Mouse (Mus musculus) small intestine, adult 2 months (tissue): Measurements from ENCODE around the gene Nfasc. TPM values are rescaled to one million over a fixed set of nuclear protein-coding genes. Genes with fewer than 3 reads are reported as not detected.

ENCODE experiments used
- H3K27ac ChIP-seq: fragments of 200-500 bp; 2 replicates; pipeline ENCODE4 v1.5.1; 2012; ENCODE audit warnings: low read depth, low read length, control low read depth, inconsistent platforms; ENCODE audit not compliant: insufficient read depth
- H3K27me3 ChIP-seq: fragments of 200-500 bp; 2 replicates; pipeline ENCODE4 v1.6.1; 2012; ENCODE audit warnings: mild to moderate bottlenecking, moderate library complexity, low read length, inconsistent platforms; ENCODE audit not compliant: control insufficient read depth, insufficient read depth
- H3K36me3 ChIP-seq: fragments of 200-500 bp; 2 replicates; pipeline ENCODE4 v1.6.1; 2012; ENCODE audit warnings: mild to moderate bottlenecking, low read length, control low read depth, inconsistent platforms; ENCODE audit not compliant: control insufficient read depth, insufficient read depth
- H3K4me1 ChIP-seq: fragments of 200-500 bp; 2 replicates; pipeline ENCODE4 v1.6.1; 2012; ENCODE audit warnings: low read length, inconsistent platforms, mixed read lengths; ENCODE audit not compliant: control insufficient read depth, insufficient read depth, insufficient read length
- H3K4me3 ChIP-seq: fragments of 200-500 bp; 2 replicates; pipeline ENCODE4 v1.5.1; 2012; ENCODE audit warnings: low read depth, mild to moderate bottlenecking, control low read depth, inconsistent platforms, low read length, moderate library complexity
- CTCF ChIP-seq: fragments of 200-500 bp; IDR thresholded peaks from 2 replicates; pipeline ENCODE4 v1.5.1; 2012; ENCODE audit warnings: low read depth, mild to moderate bottlenecking, control low read depth, inconsistent platforms, low read length, moderate library complexity, mixed read lengths; ENCODE audit not compliant: insufficient replicate concordance, insufficient read length; ENCODE audit errors: extremely low read depth
- POLR2A ChIP-seq: fragments of 200-500 bp; IDR thresholded peaks from 2 replicates; pipeline ENCODE4 v1.6.1; 2012; ENCODE audit warnings: low read depth, mild to moderate bottlenecking, control low read depth, inconsistent platforms, low read length, moderate library complexity
- WGBS: fragments of 180-500 bp; shearing (Covaris S2); methylation state at CpG from one replicate; pipeline ENCODE4 v1.1.7; 2018; 5-methylcytosine and 5-hydroxymethylcytosine counted together
- polyA plus RNA-seq: library from polyadenylated mRNA; depleted of rRNA; stranded (reverse); fragments of >200 nt; gene quantifications from 2 replicates; pipeline ENCODE4 v1.2.3, GENCODE M21; 2012

Gene Nfasc
- polyA plus RNA-seq, 1 experiment = 0.90 TPM

DNA sequence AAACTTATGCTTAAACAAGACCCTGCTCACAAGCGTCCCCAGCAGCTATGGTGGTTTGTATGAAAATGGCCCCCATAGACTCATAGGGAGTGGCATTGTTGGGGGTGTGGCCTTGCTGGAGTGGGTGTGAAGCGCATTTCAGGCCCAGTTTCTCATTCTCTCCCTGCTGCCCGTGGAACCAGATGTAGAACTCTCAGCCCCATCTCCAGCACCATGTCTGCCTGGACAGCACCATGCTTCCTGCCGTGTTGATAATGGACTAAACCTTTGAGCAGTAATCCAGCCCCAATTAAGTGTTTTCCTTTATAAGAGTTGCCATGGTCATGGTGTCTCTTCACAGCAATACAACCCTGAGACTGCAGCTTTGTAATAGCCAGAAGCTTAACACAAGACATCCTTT, 13.6 kb upstream of the Nfasc start:
- no peaks in the 10 kb centered on the region for H3K27me3 ChIP-seq
- no peak overlapping the region for H3K4me3 ChIP-seq
- H3K36me3 ChIP-seq = no peaks in the 10 kb centered on the region
- 52% methylated on average over 4 of the region's 4 CpGs for WGBS
- no peaks in the 10 kb centered on the region for H3K4me1 ChIP-seq
- TF ChIP-seq CTCF (no peak), POLR2A (no peak)
- no peak overlapping the region for H3K27ac ChIP-seq

DNA sequence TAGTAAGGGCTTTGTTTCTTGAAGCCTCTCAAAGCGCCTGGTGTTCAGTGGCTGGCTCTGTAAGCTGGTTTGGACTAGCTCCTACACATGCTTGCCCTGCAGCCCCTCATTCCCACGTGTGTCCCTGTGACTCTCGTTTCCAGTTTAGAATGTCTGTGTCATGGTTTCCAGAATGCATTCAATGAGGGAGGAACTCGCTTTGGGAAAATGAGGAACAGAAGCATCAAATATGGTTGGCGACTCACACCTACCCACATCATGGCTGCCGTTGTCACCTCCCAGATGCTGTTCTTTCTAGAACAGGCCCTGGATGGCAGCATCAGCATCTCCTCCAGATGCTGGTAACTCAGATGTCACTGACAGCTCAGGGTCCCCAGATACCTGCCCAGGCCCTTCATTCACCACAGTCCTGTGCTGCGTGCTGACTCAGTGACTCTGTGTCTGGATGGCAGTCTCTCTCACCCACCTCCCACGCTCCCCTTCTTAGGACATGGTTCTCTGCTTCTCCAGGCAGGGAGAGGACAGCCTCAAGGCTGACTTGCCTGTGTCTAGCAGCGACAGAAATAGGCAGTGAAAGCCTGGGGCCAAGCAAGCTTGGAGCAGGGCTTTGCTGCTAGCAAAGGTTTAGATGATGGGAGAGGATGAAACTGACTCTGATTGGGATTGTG, 7.8 kb upstream of the Nfasc start:
- Histone ChIP-seq H3K4me3 (no peak overlapping the region), H3K4me1 (no peaks in the 10 kb centered on the region), H3K27me3 (no peaks in the 10 kb centered on the region), H3K36me3 (no peaks in the 10 kb centered on the region), H3K27ac (no peak overlapping the region)
- WGBS = 80% methylated on average over 9 of the region's 9 CpGs
- TF ChIP-seq POLR2A (no peak), CTCF (no peak)

DNA sequence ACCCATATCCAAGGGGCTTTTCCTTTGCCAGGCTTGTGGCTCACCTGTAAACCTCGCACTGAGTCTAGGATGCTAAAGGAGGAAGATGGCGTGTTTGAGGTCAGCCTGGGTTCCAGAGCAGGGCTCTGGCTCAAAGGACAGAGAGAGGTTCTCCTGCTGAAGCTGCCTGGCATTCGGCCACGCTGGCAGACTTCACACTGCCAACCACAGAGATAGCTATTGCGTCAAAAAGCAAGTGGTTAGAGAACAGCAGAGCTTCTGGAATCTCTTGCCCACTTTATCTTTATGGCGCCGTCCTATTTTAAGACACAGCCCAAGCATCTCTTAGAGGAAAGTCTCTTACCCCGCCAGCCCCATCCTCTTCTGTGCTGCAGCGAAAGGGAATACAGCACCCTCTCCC, 4.7 kb upstream of the Nfasc start:
- H3K36me3 ChIP-seq = no peaks in the 10 kb centered on the region
- TF ChIP-seq POLR2A = no peak
- no peak for TF ChIP-seq CTCF
- no peak overlapping the region for H3K27ac ChIP-seq
- peaks cover 8% of the 10 kb centered on the region for H3K27me3 ChIP-seq
- WGBS = 84% methylated on average over 9 of the region's 9 CpGs
- H3K4me3 ChIP-seq = no peak overlapping the region
- H3K4me1 ChIP-seq = no peaks in the 10 kb centered on the region; the same call in 1 of the 2 replicates

DNA sequence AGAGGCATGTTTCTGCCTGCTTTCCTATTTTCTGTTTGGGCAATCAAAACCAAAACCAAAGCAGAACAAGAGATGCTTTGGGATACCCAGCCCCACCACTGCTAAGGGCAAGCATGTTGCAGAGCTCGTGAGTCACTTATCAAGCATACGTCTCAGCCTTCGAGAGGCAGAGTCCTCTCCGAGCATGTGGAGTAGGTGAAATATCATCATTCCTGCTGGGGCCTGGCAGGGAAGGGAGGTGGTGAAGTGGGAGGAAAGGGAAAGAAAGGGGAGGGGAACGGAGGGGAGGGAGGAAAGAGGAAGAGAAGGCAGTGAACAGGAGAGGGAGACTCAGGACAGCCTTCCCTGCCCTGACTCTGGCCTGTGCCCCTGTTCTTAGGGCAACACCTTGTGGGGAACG, 4.0 kb upstream of the Nfasc start:
- TF ChIP-seq CTCF (no peak), POLR2A (no peak)
- 64% methylated on average over 6 of the region's 6 CpGs for WGBS

DNA sequence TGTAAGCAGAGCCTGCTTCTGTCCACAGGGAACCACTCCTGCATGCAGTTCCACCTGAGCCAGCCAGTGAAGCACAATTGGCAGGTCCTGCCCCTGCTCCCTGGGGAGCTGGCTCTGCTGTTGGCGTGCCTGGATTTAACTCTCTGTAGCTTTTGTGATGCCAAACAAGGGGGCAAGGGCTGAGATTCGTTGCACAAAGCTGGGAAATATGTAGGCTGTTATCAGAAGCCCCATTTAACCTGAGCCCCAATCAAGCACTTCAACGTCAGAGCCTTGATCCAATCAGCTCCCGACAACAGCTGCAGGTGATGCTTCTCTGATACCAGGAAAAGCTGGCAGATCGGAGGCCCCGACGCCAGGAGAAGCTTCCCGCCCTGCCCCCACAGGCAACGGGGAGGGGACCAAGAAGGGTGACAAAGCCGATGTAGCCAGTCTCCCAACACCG, 2.5 kb downstream of the Nfasc start:
- H3K27ac ChIP-seq = no peak overlapping the region
- H3K4me3 ChIP-seq = no peak overlapping the region
- peaks cover 14% of the 10 kb centered on the region for H3K27me3 ChIP-seq
- no peaks in the 10 kb centered on the region for H3K36me3 ChIP-seq
- 1% methylated on average over 11 of the region's 11 CpGs for WGBS
- TF ChIP-seq POLR2A = no peak
- no peak for TF ChIP-seq CTCF
- no peaks in the 10 kb centered on the region; the same call in 1 of the 2 replicates for H3K4me1 ChIP-seq

More for the DNA sequence above, 4.0 kb upstream of the Nfasc start:
- Histone ChIP-seq H3K4me3 (no peak overlapping the region), H3K27me3 (peaks cover 11% of the 10 kb centered on the region), H3K4me1 (no peaks in the 10 kb centered on the region; the same call in 1 of the 2 replicates), H3K27ac (no peak overlapping the region), H3K36me3 (no peaks in the 10 kb centered on the region)

DNA sequence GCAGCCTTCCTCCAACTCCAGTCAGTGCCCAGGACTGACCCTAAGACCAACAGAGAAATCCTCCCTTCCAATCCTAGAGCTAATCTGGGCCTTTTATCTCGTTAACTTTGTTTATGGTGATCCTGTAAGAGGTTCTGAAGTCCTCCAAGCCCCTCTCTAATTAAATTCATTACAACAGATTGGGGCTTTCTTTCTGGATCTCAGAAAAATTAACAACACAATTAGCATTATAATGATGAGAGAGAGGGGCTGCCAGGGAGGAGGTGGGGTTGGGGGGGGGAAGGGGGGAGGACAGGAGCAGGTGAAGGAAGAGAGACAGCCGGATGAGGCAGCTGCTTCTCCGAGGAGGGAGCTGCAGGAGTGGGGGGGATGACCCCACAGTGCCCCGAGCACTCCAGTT, 5.4 kb downstream of the Nfasc start:
- no peaks in the 10 kb centered on the region for H3K4me1 ChIP-seq
- TF ChIP-seq POLR2A (no peak), CTCF (no peak)
- H3K27ac ChIP-seq = no peak overlapping the region
- 25% methylated on average over 4 of the region's 4 CpGs for WGBS
- H3K27me3 ChIP-seq = peaks cover 5% of the 10 kb centered on the region; the same call in 1 of the 2 replicates
- no peaks in the 10 kb centered on the region for H3K36me3 ChIP-seq
- H3K4me3 ChIP-seq = no peak overlapping the region

DNA sequence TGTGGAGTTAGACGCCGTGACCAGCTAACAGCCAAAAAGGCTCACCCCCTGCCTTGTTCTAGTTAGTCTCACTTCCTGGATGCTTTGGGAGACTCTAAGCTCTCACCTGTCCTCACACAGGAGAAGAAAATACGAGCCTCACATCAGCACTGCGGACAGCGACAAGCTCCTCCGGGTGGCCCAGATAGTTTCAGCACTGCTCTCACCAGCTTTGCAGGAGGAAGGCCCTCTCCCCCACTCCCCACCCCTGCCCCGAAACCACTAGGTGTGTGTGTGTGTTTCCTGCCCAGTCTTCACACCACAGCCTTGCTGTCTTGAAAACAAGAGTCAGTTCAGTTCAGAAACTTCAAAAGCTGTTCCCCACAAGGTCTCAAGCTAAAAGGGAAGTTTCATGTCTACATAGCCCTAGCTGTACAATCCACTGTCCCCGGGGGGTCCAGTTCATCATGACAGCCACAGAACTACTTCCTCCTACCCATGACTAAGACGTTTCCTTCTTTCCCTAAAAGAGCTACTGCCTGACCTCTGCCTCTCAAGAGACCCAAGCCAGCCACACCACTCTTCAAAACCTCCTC, 7.6 kb downstream of the Nfasc start:
- no peaks in the 10 kb centered on the region for H3K36me3 ChIP-seq
- peaks cover 3% of the 10 kb centered on the region; the same call in 1 of the 2 replicates for H3K27me3 ChIP-seq
- H3K27ac ChIP-seq = no peak overlapping the region
- H3K4me1 ChIP-seq = no peaks in the 10 kb centered on the region
- TF ChIP-seq POLR2A (no peak), CTCF (no peak)
- 27% methylated on average over 9 of the region's 9 CpGs for WGBS
- no peak overlapping the region for H3K4me3 ChIP-seq
